Mouse (Mus musculus) adrenal gland, postnatal 4 days (tissue): ENCODE measurements around the gene Fancf. TPM values are rescaled to one million over a fixed set of nuclear protein-coding genes. Genes with fewer than 3 reads are reported as not detected.

Experiments
- DNase-seq, 2 experiments: peaks; one replicate each; pipeline ENCODE4 v3.0.0; 2021 to 2022; ENCODE audit warnings: low spot score in 2 of 2, mixed read lengths in 2 of 2
- long read RNA-seq, 2 experiments: library from polyadenylated mRNA; stranded (forward); transcript quantifications; one replicate each; pipeline ENCODE4 v2.0.0; 2021
- total RNA-seq, 2 experiments: library from RNA; stranded (reverse); gene quantifications; 2 replicates each; pipeline ENCODE4 v1.2.3; 2021

Gene Fancf
- total RNA-seq, result 1 to 10 TPM; 9.1 to 9.8 TPM
- long read RNA-seq, experiment 1, transcript Fancf-201 (1 exons, 1,691 nt), result major isoform, 17 of 18 reads
- long read RNA-seq, experiment 1, partial matches to known transcripts, result 0 of 18 reads
- long read RNA-seq, experiment 1, other reads (novel, unspliced or antisense), result 1 of 18 reads
- long read RNA-seq, experiment 2, transcript Fancf-201 (1 exons, 1,691 nt), result major isoform, 19 of 20 reads
- long read RNA-seq, experiment 2, partial matches to known transcripts, result 0 of 20 reads
- long read RNA-seq, experiment 2, other reads (novel, unspliced or antisense), result 1 of 20 reads

GRCm38 (mm10) chr7:51862097-51862492 is at the start of gene Fancf:
Gene Fancf (minus strand): TSS chr7:51862267.
- peak; percentile 93 to 94 for DNase-seq

- DNase-seq, result no peak
Measured at GRCm38 (mm10) chr7:51899066-51899465, 37.0 kb upstream of the Fancf start.

- DNase-seq, result no peak
Measured at GRCm38 (mm10) chr7:51894939-51895338, 32.9 kb upstream of the Fancf start.

- no peak for DNase-seq
Measured at GRCm38 (mm10) chr7:51894133-51894801, 32.2 kb upstream of the Fancf start.

GRCm38 (mm10) chr7:51893008-51893407 is 30.9 kb upstream of the Fancf start:
- no peak for DNase-seq

GRCm38 (mm10) chr7:51892224-51892965 is 30.3 kb upstream of the Fancf start:
- no peak for DNase-seq

GRCm38 (mm10) chr7:51889601-51890000 is 27.5 kb upstream of the Fancf start:
- DNase-seq, result no peak

GRCm38 (mm10) chr7:51887678-51888567 is 25.9 kb upstream of the Fancf start:
- DNase-seq, result no peak

- no peak for DNase-seq
Measured at GRCm38 (mm10) chr7:51885345-51885744, 23.3 kb upstream of the Fancf start.

GRCm38 (mm10) chr7:51880121-51880520 is 18.1 kb upstream of the Fancf start:
- DNase-seq, result no peak

- DNase-seq, result peak in 1 of 2 experiments; percentile 6
Measured at GRCm38 (mm10) chr7:51879136-51879723, 17.2 kb upstream of the Fancf start.

GRCm38 (mm10) chr7:51878730-51879129 is 16.7 kb upstream of the Fancf start:
- no peak for DNase-seq

- no peak for DNase-seq
Measured at GRCm38 (mm10) chr7:51876316-51876715, 14.2 kb upstream of the Fancf start.

GRCm38 (mm10) chr7:51872597-51872996 is 10.5 kb upstream of the Fancf start:
- no peak for DNase-seq

GRCm38 (mm10) chr7:51872041-51872440 is 10.0 kb upstream of the Fancf start:
- no peak for DNase-seq

- no peak for DNase-seq
Measured at GRCm38 (mm10) chr7:51867983-51868382, 5.9 kb upstream of the Fancf start.

GRCm38 (mm10) chr7:51865336-51865735 is 3.3 kb upstream of the Fancf start:
- no peak for DNase-seq

GRCm38 (mm10) chr7:51862842-51863241 is 775 bp upstream of the Fancf start:
- DNase-seq, result no peak

GRCm38 (mm10) chr7:51861250-51862096 is 594 bp downstream of the Fancf start, which contains the start of gene Gas2:
Gene Gas2 (plus strand): TSS chr7:51862015.
- peak; percentile 74 to 81 for DNase-seq
